Mouse (Mus musculus): ENCODE results near the gene Ero1l. TPM values are rescaled to one million over a fixed set of nuclear protein-coding genes. Genes with fewer than 3 reads are reported as not detected.

The Ero1l gene
- total RNA-seq (2014; rRNA removed) = 27.9 and 32.0 TPM in 2 replicates
- 18.6 and 21.5 TPM in 2 replicates for polyA plus RNA-seq (2015; fragmentation: Nextera tagmentation; extraction: Ambion mirVana)

- TF ChIP-seq CTCF (IDR thresholded peaks at IDR 0.05) = no peak
- H3K4me1 ChIP-seq (ENCODE audit: insufficient read depth, low read length) = 0 out of 2 replicates have a peak, but pooled peaks cover 7% of the 10 kb centered on the region
- no peaks in the 10 kb centered on the region for H3K36me3 ChIP-seq (ENCODE audit: insufficient read depth, low read length)
- peak within 1 kb of the TSS; percentile 93 for H3K27ac ChIP-seq (ENCODE audit: low read depth, low read length)
- H3K4me2 ChIP-seq (ENCODE audit: low read depth, low read length, poor library complexity, severe bottlenecking) = peak within 1 kb of the TSS; percentile 60
- WGBS = 2% methylated on average over 53 of the region's 74 CpGs
- ATAC-seq (ENCODE audit: low FRiP score) = peak; percentile 95
- peak within 1 kb of the TSS; percentile 99 for H3K4me3 ChIP-seq (ENCODE audit: low read depth, low read length)
- peak within 1 kb of the TSS; percentile 93 for H3K9ac ChIP-seq (replicated peaks; ENCODE audit: low read length, poor library complexity, severe bottlenecking)
- H3K9me3 ChIP-seq (ENCODE audit: low read length) = no peaks in the 10 kb centered on the region
- no peaks in the 10 kb centered on the region for H3K27me3 ChIP-seq (ENCODE audit: insufficient read depth, low read length)
- peak; percentile 86 for DNase-seq (ENCODE audit: low spot score)
Measured at GRCm38 (mm10) chr14:45318426-45319236, at the start of gene Ero1l. TSS of gene Ero1l (minus strand) at chr14:45318771.

- Histone ChIP-seq H3K4me3 (ENCODE audit: low read depth, low read length) (no peak overlapping the region), H3K36me3 (ENCODE audit: insufficient read depth, low read length) (peaks cover 14% of the 10 kb centered on the region), H3K27ac (ENCODE audit: low read depth, low read length) (no peak overlapping the region), H3K9ac (replicated peaks; ENCODE audit: low read length, poor library complexity, severe bottlenecking) (no peak overlapping the region), H3K27me3 (ENCODE audit: insufficient read depth, low read length) (no peaks in the 10 kb centered on the region), H3K4me1 (ENCODE audit: insufficient read depth, low read length) (no peaks in the 10 kb centered on the region), H3K9me3 (ENCODE audit: low read length) (0 out of 2 replicates have a peak, but pooled peaks cover 3% of the 10 kb centered on the region), H3K4me2 (ENCODE audit: low read depth, low read length, poor library complexity, severe bottlenecking) (no peak overlapping the region)
- no peak for ATAC-seq (ENCODE audit: low FRiP score)
- 83% methylated on average over 6 of the region's 6 CpGs for WGBS
- DNase-seq (ENCODE audit: low spot score) = no peak
- no peak for TF ChIP-seq CTCF (IDR thresholded peaks at IDR 0.05)
Measured at GRCm38 (mm10) chr14:45365196-45365587, 46.6 kb upstream of the Ero1l start.

GRCm38 (mm10) chr14:45364211-45365195 is 45.9 kb upstream of the Ero1l start:
- peak; percentile 83 for DNase-seq (ENCODE audit: low spot score)
- no peak overlapping the region for H3K9ac ChIP-seq (replicated peaks; ENCODE audit: low read length, poor library complexity, severe bottlenecking)
- H3K36me3 ChIP-seq (ENCODE audit: insufficient read depth, low read length) = peaks cover 8% of the 10 kb centered on the region
- 0 out of 2 replicates have a peak, but pooled peaks cover under 1% of the 10 kb centered on the region for H3K9me3 ChIP-seq (ENCODE audit: low read length)
- 68% methylated on average over 16 of the region's 16 CpGs for WGBS
- H3K4me2 ChIP-seq (ENCODE audit: low read depth, low read length, poor library complexity, severe bottlenecking) = no peak overlapping the region
- H3K27me3 ChIP-seq (ENCODE audit: insufficient read depth, low read length) = no peaks in the 10 kb centered on the region
- H3K4me1 ChIP-seq (ENCODE audit: insufficient read depth, low read length) = no peaks in the 10 kb centered on the region
- H3K4me3 ChIP-seq (ENCODE audit: low read depth, low read length) = no peak overlapping the region
- no peak; the same call in 1 of the 2 replicates for TF ChIP-seq CTCF (IDR thresholded peaks at IDR 0.05)
- peak; percentile 87 for ATAC-seq (ENCODE audit: low FRiP score)
- no peak overlapping the region for H3K27ac ChIP-seq (ENCODE audit: low read depth, low read length)

GRCm38 (mm10) chr14:45350931-45351859 is 32.6 kb upstream of the Ero1l start, which contains the start of gene Styx:
TSS of gene Styx (plus strand) at chr14:45351093.
- WGBS = under 1% methylated on average over 51 of the region's 93 CpGs
- Histone ChIP-seq H3K36me3 (ENCODE audit: insufficient read depth, low read length) (peaks cover 17% of the 10 kb centered on the region), H3K9ac (replicated peaks; ENCODE audit: low read length, poor library complexity, severe bottlenecking) (peak within 1 kb of the TSS; percentile 77), H3K4me2 (ENCODE audit: low read depth, low read length, poor library complexity, severe bottlenecking) (peak within 1 kb of the TSS; percentile 70), H3K4me3 (ENCODE audit: low read depth, low read length) (peak within 1 kb of the TSS; percentile 76), H3K4me1 (ENCODE audit: insufficient read depth, low read length) (no peaks in the 10 kb centered on the region; the same call in 1 of the 2 replicates), H3K9me3 (ENCODE audit: low read length) (no peaks in the 10 kb centered on the region), H3K27me3 (ENCODE audit: insufficient read depth, low read length) (no peaks in the 10 kb centered on the region), H3K27ac (ENCODE audit: low read depth, low read length) (peak within 1 kb of the TSS; percentile 59; the same call in 1 of the 2 replicates)
- ATAC-seq (ENCODE audit: low FRiP score) (peak; percentile 97), DNase-seq (ENCODE audit: low spot score) (peak; percentile 92)
- TF ChIP-seq CTCF (IDR thresholded peaks at IDR 0.05) = no peak
